In the genomic region with DNA sequence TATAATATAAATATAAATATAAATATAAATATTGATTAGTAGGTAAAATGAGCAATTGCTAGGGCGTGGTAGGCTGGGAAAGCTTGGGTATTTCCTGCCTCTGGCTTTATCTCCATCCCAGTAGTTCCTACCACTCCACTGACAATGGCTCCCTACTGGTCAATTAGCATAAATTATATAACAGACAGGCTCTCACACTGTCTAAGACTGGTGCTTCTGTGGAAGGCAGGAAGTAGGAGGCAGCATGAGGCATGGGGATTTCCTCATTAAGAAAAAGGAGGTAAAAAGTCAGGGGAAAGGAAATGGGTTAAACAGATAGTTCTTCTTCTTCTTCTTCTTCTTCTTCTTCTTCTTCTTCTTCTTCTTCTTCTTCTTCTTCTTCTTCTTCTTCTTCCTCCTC, we compare ENCODE assay signal across 16 mouse cellular contexts.
"Had no signal": no experiment of that assay in that cellular context is flagged by ENCODE, and none has a peak within 500 bp of the region (broad histone marks: within the 10 kb centered on the region; RNA-seq: fewer than 3 reads in every experiment).

No protein-coding gene starts in this region.

- H3K4me3 ChIP-seq: kidney, embryonic 15.5 days; left cerebral cortex, adult 2 months; limb, embryonic 12.5 days; midbrain, embryonic 10.5 days; myocyte; neural tube, embryonic 12.5 days had no signal

- H3K27me3 ChIP-seq: kidney, embryonic 15.5 days; limb, embryonic 12.5 days; neural tube, embryonic 12.5 days had no signal

- H3K27ac ChIP-seq: kidney, embryonic 15.5 days; left cerebral cortex, adult 2 months; limb, embryonic 12.5 days; liver, embryonic 14.5 days; midbrain, embryonic 10.5 days; neural tube, embryonic 12.5 days had no signal

- H3K9ac ChIP-seq: kidney, embryonic 15.5 days; limb, embryonic 12.5 days; liver, embryonic 14.5 days; neural tube, embryonic 12.5 days had no signal

- H3K4me2 ChIP-seq: kidney, embryonic 15.5 days; limb, embryonic 12.5 days; neural tube, embryonic 12.5 days had no signal

- DNase-seq: kidney, adult 2 months; kidney, postnatal 14 days; liver; lung, adult 2 months; lung, postnatal 4 days; midbrain, embryonic 14.5 days; thymus, adult 18-20 months; thymus, postnatal 25 days had no signal

- H3K9me3 ChIP-seq: kidney, embryonic 15.5 days; limb, embryonic 12.5 days; neural tube, embryonic 12.5 days had no signal

- ATAC-seq: lung, postnatal 0 days had no signal

- H3K36me3 ChIP-seq: kidney, embryonic 15.5 days; limb, embryonic 12.5 days; midbrain, embryonic 10.5 days; neural tube, embryonic 12.5 days had no signal
